Mouse (Mus musculus) 416B (cell line): ENCODE measurements at regions not wholly inside any gene's neighbourhood (a gene's known extent, or its start where the extent isn't known, plus 50 kb on each side); places are given as distances from the start of the nearest gene placed in this dataset.
"Not testable (repeated sequence)": the region's sequence is repeated elsewhere in the genome, so short reads cannot be mapped to it uniquely, and the experiment has no call there.

ENCODE experiments used
- DNase-seq: peaks from one replicate; pipeline ENCODE4 v3.0.0; 2011; ENCODE audit warnings: low read depth

GRCm38 (mm10) chr9:84461441-84461840 is 536.5 kb downstream of the Bckdhb start:
- no peak for DNase-seq

GRCm38 (mm10) chr9:84466741-84467140 is 541.8 kb downstream of the Bckdhb start:
- DNase-seq, result peak; percentile 68

- no peak for DNase-seq
These were observed 547.8 kb downstream of the Bckdhb start for GRCm38 (mm10) chr9:84472696-84473095.

- no peak for DNase-seq
These were observed 551.0 kb downstream of the Bckdhb start for GRCm38 (mm10) chr9:84475906-84476305.

- DNase-seq, result peak; percentile 89
These were observed 574.6 kb downstream of the Bckdhb start for GRCm38 (mm10) chr9:84499507-84499906.

- not testable (repeated sequence) for DNase-seq
These were observed 578.0 kb downstream of the Bckdhb start for GRCm38 (mm10) chr9:84502981-84503380.

- no peak for DNase-seq
These were observed 592.1 kb downstream of the Bckdhb start for GRCm38 (mm10) chr9:84517064-84517463.

- no peak for DNase-seq
These were observed 620.5 kb downstream of the Bckdhb start for GRCm38 (mm10) chr9:84545431-84545830.

GRCm38 (mm10) chr9:84548012-84548660 is 623.2 kb downstream of the Bckdhb start:
- no peak for DNase-seq

- DNase-seq, result no peak
These were observed 630.3 kb downstream of the Bckdhb start for GRCm38 (mm10) chr9:84555237-84555636.

GRCm38 (mm10) chr9:84556261-84556844 is 631.4 kb downstream of the Bckdhb start:
- no peak for DNase-seq

GRCm38 (mm10) chr9:84558346-84558745 is 633.4 kb downstream of the Bckdhb start:
- DNase-seq, result no peak

GRCm38 (mm10) chr9:84569533-84569932 is 644.6 kb downstream of the Bckdhb start:
- DNase-seq, result no peak

GRCm38 (mm10) chr9:84577781-84578180 is 652.8 kb downstream of the Bckdhb start:
- peak; percentile 15 for DNase-seq

GRCm38 (mm10) chr9:84587791-84588190 is 662.8 kb downstream of the Bckdhb start:
- no peak for DNase-seq

GRCm38 (mm10) chr9:84594724-84595123 is 669.8 kb downstream of the Bckdhb start:
- no peak for DNase-seq
